Mouse (Mus musculus) layer of hippocampus, postnatal 10 days (tissue): ENCODE data around the gene Vcl. TPM values are rescaled to one million over a fixed set of nuclear protein-coding genes. Genes with fewer than 3 reads are reported as not detected.

Experiments used
- DNase-seq, 2 experiments: peaks; one replicate each; pipeline ENCODE4 v3.0.0; 2021; ENCODE audit warnings: low spot score in 2 of 2
- total RNA-seq, 2 experiments: library from RNA; stranded (reverse); gene quantifications; 2 replicates each; pipeline ENCODE4 v1.2.3; 2021

Vcl gene
- total RNA-seq, 2 experiments from 2014 or later, result 34.4 to 40.2 TPM

DNA sequence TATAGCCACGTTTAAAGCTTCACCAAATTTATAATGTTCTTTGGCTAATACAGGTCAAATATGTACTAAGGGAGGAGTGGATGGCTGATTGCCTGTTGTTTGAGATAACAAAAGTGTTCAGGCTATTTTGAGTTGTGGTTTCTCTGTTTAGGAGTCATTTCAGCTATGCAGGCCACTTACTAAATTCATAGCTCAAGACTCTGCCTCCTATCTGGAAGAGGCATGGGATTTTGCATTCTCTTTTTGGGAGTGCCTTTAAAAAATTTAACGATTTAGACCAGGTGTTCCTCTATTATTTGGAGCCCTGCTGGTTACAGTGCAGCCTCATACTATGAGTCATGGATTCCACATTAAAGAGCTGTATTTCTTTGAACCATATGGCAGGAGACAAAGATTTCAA lies 9.2 kb downstream of the Vcl start:
- DNase-seq, result no peak

DNA sequence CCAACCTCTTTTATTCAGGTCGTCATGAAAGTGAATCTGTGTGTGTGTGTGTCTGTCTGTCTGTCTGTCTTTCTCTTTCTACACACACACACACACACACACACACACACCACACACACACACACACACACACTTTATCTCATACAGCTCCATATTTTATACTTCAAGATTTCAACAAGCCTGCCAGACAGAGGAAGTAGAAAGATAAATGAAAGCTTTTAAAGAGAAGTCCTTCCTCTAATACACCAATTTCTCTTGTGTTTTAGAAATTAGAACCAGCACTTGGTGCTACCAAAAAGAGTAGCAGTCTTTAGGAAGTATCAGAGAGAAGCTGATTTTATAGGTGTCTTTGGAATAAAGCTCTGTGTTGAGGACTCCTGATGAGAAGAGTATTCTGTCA lies 9.7 kb downstream of the Vcl start:
- no peak for DNase-seq

DNA sequence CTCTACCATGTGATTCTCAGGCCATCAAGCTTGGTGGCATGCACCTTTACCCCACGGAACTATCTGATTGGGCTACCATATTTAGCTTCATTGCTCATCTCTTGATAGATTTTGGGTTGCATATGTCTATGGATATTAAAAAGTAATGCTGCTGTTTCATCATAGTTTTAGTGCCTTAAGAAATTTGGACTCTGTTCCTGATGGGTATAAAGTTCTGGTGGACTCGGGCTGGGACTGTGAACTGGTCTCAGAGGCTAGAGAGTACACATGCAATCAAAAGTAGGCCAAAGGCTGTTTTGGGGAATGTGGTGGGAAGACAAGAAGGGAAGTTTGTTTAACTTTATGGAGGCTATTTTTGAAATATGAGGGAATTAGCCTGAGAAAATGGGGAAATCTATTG lies 16.1 kb downstream of the Vcl start:
- no peak for DNase-seq

DNA sequence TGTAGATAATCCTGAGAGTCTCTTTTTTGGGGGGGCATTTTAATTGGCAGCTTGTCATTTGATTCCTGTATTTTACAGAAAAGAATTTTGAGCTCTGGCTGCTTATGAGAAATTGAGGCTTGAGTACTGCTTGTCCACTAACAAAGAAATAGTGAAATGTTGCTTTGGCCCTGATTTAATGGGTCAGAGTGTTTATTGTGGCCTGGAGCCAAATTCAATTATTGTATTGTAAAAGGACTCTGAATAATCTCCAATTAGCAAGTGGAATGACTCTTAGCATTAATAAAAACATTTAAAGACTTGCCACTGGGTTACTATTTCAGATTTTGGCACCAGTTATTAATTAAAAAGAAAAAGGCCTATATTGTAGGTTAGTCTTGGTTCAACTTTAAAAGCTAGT lies 26.8 kb downstream of the Vcl start:
- DNase-seq, result no peak

DNA sequence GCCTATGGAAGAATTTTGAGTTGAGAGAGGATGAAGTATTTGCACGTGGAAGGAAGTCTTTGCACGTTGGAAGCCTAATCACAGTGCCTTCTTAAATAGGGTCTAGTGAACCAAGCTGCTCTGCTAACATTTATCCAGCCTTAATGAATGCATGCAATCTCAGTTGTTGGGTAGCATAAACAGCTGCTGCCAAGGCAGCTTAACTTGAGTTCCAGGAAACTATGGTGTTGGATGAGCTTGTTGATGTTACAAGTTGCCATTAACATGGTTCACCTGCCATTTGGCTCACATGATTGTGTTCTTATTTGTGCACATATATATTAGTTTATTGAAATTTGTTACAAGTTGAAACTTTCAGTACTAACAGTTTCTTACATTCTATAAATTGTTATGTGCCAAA lies 29.8 kb downstream of the Vcl start:
- no peak for DNase-seq

DNA sequence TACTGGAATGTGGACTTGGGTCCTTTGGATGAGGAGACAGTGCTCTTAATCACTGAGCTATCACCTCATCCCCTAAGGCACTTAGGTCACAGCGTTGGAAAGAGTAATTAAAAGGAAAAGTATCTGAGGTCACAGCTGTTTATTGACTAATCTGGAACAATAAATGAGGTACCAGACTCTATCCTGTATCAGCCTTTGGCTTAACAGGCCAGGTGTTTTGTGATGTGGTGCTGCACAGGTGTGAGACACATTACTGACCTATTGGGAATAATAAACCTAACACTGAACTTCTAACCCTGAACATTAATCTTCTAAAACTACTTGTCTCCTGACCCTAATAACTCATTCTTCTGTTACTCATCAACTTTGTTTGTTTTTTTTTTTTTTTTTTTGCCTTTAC lies 33.3 kb downstream of the Vcl start:
- no peak for DNase-seq

DNA sequence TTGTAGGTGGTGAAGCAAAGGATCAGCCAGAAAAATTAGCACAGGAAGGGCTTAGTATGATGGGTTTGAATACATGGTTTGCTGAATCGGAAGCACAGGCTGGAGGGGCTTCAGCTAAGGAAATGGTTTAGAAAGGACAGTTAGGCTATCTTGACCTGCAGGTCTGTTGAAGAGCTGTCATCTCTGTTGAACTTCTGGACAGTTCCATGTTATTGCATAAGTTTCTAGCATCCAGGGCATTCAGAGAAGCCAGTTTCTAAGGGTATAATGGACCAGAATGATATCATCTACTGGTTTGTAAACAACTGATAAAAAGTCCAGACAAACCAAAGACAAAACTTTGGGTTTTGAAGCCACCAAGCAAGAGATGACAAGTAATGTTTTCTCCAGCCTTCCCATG lies 33.7 kb downstream of the Vcl start:
- DNase-seq, result no peak

DNA sequence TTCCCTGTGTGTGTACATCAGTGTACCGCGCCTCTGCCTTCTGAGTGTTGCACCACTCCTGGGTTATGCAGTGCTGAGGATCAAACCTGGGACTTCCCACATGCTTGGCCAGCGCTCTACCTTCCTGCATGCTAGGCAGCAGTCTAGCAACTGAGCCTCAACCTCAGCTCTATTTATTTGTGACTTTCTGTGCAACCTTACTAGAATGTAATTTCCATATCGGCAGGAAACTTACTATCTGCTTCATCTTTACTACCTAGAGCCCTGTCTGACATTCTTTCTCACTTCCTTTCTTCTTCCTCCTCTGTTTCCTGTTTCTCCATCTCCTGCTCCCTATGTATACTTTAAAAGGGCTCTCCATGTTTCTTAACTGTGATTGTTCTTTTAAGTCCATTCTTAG lies 34.7 kb downstream of the Vcl start:
- DNase-seq, result no peak

DNA sequence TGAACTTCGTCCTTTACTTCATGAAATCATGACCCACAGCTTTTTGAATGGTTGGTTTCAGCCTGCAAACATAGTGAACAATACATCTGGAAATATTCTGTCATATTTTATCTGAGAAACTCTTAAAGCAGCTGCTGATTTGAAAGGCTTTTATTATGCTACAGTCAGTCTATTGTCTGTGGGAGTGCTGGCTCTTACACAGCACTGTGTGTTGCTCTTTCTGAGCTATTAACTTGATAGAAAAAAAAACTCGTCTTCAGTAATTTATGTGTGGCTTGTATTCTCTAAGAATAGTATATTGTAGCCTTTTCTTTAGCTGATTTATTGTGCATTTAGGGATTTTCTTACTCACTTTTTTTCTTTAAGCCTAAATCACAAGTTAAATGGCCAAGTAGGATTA lies 35.1 kb downstream of the Vcl start:
- DNase-seq, result no peak

DNA sequence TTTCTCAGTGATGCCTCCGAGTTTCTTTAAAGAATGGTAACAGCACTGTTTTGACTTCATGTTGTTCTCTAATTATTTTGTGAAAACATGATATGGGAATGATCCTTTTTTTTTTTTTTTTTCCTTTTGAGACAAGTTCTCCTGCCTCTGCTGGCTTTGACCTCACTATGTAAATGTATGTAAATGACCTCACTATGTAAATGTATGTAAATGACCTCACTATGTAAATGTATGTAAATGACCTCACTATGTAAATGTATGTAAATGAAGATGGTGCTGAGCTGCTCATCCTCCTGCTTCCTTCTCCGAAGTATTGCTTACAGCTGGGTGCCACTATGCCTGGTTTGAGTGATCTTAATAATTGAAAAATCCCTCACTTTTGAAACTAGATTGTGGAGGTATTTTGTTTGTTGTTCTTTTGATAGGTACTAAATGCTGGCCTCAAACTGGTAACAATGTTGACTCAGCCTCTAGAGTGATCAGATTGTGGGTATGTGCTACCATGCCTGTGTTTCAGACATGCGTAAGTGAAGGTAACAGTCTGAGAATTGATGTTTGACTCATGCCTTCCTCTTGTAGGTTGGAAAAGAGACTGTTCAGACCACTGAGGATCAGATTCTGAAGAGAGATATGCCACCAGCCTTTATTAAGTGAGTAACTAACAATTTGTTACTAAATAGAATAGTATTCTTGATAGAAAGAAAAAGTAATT lies 37.9 kb downstream of the Vcl start:
- no peak for DNase-seq

DNA sequence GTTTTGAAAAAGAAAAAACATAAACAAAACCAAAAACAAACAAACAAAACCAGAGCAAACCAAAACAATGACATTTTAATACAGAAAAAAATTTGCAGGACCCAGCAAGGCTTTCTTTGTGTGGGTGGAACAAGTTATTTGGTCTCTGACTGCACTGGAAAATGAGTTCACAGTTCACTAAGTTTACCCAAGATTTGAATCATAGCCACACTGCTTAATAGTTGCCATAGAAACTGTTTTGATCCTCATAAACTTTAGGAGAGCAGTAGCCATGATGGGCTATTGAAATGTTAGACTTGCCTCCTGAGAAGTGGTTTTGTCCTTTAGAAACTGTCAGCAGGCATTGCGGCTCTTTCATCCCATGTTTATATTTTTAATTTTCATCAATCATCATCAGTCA lies 39.9 kb downstream of the Vcl start:
- no peak for DNase-seq

DNA sequence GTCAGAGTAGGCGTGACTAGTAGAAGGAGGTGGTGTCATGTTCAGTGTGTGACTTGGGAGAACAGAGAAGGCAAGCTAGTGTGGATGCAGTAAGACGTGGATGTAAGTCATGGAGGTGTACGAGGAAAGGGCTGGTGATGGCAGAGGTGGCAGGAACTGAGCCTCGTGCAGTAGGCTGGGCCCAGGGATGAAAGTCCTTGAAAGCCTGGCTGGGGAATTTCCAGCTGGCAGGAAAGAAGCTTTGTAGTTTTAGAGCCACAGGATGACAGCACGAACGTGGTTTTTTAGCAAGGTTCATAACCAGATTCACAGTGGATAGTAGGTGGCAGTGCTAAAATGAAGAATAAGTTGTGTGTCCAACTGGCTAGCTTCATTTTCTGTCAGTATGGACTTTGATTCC lies 41.2 kb downstream of the Vcl start:
- no peak for DNase-seq

DNA sequence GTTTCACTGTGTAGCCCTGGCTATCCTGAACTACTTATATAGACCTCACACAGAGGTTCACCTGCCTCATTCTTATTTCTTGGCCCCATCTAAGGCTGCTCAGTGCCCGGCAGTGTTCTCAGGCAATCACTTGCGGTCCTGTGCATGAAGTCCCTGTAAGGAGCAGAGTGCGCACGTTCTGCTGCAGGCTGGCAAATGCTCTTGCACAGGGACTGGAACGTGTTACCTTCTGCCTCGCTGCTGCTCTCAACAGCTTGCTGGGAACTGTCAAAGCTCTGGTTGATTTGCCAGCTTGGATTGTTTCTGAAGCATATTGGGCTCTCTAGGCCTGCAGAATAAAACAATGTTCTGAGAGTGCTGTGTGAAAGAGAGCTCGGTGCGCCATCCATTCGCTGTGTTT lies 41.7 kb downstream of the Vcl start:
- peak; percentile 37 to 56 for DNase-seq

DNA sequence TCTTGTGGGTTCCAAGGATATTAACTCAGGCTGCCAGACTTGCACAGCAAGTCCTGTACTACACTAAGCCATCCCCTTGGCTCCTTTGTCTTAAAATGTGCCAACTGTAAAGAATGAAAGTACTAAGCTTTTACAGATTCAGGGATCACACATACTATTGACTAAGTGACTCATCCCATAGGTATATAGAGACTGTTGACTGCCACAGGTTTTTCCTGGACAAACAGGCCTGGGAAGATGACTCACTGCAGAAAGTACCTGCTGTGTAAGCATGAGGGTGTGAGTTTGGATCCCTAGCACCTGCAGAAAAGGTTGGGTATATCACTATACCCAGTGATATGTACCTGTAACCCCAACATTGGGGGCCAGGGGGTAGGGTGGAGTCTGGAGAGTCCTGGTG lies 44.6 kb downstream of the Vcl start:
- DNase-seq, result no peak

DNA sequence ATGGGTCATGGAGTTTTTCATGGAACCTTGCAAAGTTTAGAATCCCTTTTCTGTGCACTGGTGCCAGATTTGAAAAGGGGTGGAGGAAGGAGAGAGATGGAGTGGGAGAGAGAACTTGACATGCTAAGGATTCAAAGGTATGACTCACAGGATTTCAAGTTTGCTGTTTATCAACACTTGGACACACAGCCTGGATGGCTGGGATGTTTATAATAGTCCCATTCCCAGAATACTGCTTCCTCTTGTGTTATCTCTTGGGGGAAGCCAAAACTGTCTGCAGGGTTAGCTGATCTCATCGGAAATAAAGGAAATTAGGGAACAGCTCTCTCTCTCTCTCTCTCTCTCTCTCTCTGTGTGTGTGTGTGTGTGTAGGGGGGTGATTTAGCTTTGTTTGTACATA lies 47.5 kb downstream of the Vcl start:
- DNase-seq, result no peak

DNA sequence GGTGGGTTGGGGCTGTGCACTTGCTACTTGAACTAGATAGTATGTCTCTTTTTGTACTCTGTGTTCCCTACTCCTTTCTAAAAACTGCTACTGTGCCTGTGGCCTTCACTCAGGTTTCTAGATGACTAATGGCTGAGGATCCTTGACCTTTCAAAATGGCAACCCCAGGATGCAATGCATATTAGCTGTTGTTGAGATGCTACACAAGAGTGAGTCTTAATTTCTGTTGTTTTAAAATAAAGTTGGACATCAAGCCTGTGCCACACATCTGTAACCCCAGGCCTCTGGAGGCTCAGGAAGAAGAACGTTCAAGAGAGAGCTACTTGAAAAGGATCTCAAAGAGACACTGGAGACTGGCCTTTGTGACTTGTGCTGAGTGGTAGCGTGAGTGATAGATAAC lies 48.5 kb downstream of the Vcl start:
- no peak for DNase-seq

DNA sequence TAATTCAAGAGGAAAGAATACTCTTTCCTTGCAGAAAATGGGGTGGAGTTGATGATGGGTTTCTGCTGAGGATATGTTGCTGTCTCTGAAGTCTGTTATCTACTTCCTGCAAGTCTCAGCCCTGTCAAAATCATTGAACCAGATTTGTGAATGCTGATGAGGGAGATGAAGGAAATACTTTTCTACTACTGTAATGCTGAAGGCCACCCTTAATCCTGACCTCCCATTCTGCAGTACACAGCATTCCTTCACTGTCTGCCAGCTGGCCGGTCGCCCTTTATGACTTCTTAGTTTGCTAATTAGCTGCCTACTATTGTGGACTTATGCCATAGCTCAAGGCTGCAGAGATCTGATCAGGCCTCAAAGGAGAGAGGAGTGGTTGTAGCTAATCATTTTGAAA lies 54.6 kb downstream of the Vcl start:
- peak; percentile 52 to 67 for DNase-seq

DNA sequence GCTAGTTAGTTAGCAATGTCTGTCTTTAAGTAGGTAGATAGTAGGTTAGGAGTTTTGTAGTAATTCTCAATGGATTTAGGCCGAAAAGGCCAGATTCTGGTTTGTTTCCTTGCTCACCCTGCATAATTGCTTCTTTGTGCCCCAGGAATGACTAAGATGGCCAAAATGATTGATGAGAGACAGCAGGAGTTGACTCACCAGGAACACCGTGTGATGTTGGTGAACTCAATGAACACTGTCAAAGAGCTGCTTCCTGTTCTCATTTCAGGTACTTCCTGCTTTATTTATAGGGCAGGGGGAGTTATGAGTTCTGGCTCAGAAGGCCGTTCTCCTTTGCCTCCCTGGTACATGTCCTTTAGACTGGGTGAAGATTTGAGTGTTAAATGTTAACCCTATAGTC lies 56.3 kb downstream of the Vcl start:
- no peak for DNase-seq

DNA sequence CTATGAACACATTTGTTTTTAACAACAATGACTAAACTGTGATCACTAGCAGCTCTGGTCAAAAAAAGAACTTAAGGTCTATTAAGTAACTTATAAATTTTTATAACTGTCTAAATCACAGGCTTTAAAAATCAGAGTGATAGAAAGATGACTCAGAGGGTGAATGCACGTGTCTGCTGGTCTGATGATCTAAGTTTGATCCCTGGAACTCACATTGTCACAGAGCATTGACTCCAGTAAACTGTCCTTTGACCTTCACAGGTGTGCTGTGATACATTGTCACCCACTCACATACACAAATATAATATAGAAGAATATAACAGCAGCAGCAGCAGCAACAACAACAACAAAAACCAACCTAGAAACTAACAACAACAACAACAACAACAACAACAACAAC lies 62.3 kb downstream of the Vcl start:
- DNase-seq, result no peak

DNA sequence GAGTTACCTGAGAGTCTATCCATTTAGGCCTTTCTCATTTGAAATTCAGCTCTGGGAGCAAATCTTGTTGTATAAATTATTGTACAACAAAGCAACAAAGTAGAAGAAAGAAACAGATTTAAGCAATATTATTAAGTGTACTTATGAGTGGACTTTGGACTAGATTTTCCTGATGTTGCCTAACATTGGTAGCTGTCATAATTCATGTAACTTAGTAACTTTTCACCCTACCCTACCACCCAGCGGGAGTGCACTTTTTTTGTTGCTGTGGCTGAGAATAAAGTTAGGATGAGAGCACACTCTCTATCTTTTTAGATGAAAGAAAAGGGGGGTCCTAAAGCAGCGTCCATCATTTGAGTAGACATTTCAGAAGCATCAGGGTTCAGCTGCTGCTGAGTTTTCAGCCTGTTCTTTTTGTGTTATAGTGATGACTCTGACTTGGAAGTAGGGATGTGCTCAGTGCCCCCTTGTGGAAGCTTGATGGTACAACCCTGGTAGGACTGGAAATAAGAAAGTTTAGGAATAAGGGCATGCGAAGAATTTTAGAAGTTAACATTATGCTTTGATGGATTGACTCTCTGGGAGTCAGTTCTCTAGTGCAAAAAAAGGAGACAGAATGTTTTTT lies 64.0 kb downstream of the Vcl start:
- DNase-seq, result peak; percentile 52 to 66

DNA sequence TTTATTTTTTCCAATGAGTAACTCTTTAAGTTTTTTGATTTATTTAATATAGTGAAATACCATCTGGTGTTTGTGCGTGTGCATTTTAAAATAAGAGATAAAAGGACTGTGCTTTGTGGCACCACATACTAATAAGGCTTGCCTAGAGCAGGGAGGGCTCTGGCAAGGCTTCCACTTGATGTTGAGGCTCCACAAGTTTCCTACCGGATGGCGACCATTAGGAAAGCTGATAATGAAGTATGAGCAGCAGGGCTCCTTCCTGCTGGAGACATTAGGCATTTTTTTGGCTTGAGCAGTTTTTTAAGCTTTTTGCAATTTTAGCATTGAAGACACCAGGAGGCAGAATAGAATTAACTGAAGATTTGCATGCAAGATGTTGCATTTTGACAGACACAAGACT lies 65.3 kb downstream of the Vcl start:
- no peak for DNase-seq

DNA sequence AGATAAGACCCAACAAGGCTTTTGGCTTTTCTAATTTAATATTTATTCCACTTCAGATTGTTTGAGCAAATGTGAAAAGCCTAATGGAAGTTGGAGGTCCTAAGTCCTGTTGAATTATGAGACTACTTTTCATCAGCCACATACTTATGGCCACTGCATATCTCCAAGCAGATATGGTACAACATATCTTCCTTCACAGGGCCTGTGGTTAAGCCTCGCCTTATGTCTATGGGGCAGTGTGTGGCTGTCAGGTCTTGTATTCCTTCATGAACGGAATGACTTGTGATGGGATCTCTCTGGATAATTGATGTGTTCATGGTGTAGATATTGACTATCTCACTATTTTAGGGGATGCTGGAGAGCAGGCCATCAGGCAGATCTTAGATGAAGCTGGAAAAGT lies 66.3 kb downstream of the Vcl start:
- DNase-seq, result no peak

DNA sequence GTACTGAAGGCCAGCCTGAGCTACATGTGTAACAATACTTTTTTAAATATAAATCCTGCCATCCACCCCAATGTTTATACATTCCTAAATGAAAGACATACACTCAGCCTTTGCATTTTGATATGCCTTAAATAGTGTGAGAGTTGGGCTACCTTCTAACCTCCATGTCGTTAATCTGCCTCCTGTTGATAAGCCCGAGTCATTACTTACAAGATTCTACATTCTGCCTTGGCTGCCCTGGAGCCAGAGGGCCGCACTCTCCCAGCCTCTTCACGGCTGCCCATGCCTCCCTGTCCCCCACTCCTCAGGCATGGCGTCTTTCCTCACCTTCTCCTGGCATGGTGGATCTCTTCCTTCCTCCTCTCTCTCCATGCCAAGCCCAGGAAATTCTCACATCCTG lies 67.2 kb downstream of the Vcl start:
- DNase-seq, result no peak

DNA sequence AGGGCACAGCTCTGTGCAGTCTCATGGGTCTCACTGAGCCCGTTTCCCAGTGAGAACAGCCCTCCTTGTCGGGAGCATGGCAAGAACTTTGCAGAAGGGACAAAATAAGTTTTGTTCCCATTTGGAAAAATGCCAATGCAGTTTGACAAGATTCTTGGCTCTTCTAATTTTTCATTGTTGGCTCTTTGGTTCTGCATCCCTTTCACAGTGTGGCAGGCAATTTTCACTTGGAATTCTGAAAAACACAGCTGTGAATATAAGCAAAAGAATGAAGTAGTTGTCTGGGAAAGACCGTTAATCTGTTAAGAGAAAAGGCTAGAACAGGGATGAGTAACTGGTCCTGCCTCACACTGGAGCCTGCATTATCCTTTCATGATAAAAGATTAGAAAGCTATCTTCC lies 68.3 kb downstream of the Vcl start:
- DNase-seq, result no peak
